Mouse (Mus musculus) midbrain, embryonic 13.5 days (tissue): ENCODE measurements around the gene Foxd2. TPM values are rescaled to one million over a fixed set of nuclear protein-coding genes. Genes with fewer than 3 reads are reported as not detected.

ENCODE experiments used
- ATAC-seq: fragments of 200-750 bp; cut with Nextera tagmentation; 2 replicates; pipeline ENCODE4 v1.8.0; 2017; ENCODE audit warnings: mild to moderate bottlenecking, moderate TSS enrichment, moderate library complexity
- H3K27ac ChIP-seq: fragments of 300-500 bp; sonication (generic); 2 replicates; pipeline ENCODE4 v1.5.1; 2015; ENCODE audit warnings: inconsistent platforms, mild to moderate bottlenecking, moderate library complexity
- H3K27me3 ChIP-seq: fragments of 300-500 bp; sonication (generic); 2 replicates; pipeline ENCODE4 v1.6.1; 2015; ENCODE audit warnings: mild to moderate bottlenecking, inconsistent platforms
- H3K36me3 ChIP-seq: fragments of 300-500 bp; sonication (generic); 2 replicates; pipeline ENCODE4 v1.6.1; 2015; ENCODE audit warnings: mild to moderate bottlenecking, inconsistent platforms
- H3K4me1 ChIP-seq: fragments of 300-500 bp; sonication (generic); replicated peaks from 2 replicates; pipeline ENCODE4 v1.6.1; 2015; ENCODE audit warnings: inconsistent platforms
- H3K4me2 ChIP-seq: fragments of 300-500 bp; sonication (generic); replicated peaks from 2 replicates; pipeline ENCODE4 v1.6.1; 2015; ENCODE audit warnings: moderate library complexity, mild to moderate bottlenecking, inconsistent platforms
- H3K4me3 ChIP-seq: fragments of 300-500 bp; sonication (generic); replicated peaks from 2 replicates; pipeline ENCODE4 v1.5.1; 2015; ENCODE audit warnings: mild to moderate bottlenecking, inconsistent platforms
- H3K9ac ChIP-seq: fragments of 300-500 bp; sonication (generic); replicated peaks from 2 replicates; pipeline ENCODE4 v1.6.1; 2015; ENCODE audit warnings: mild to moderate bottlenecking, inconsistent platforms
- H3K9me3 ChIP-seq: fragments of 300-500 bp; sonication (generic); 2 replicates; pipeline ENCODE4 v1.6.1; 2016; ENCODE audit warnings: mild to moderate bottlenecking, inconsistent platforms
- WGBS: fragments of 180-500 bp; shearing (Covaris S2); methylation state at CpG from one replicate; pipeline ENCODE4 v1.1.7; 2015; 5-methylcytosine and 5-hydroxymethylcytosine counted together
- polyA plus RNA-seq: library from polyadenylated mRNA; unstranded; fragments of >200 nt; fragmentation: Nextera tagmentation; extraction: Ambion mirVana; gene quantifications from 2 replicates; pipeline ENCODE4 v1.2.1, GENCODE M21; 2015

Foxd2 gene
- 0.41 and 0.50 TPM in 2 replicates for polyA plus RNA-seq

GRCm38 (mm10) chr4:114908829-114909601, at the start of gene Foxd2:
Gene Foxd2, minus strand, starts transcription at chr4:114908873.
- H3K27ac ChIP-seq = 0 out of 2 replicates have a peak within 1 kb of the TSS, but pooled peaks have one; percentile 4
- peak within 1 kb of the TSS; percentile 44 for H3K4me3 ChIP-seq
- under 1% methylated on average over 61 of the region's 64 CpGs for WGBS
- H3K36me3 ChIP-seq = no peaks in the 10 kb centered on the region
- H3K4me1 ChIP-seq = peaks cover 25% of the 10 kb centered on the region
- peak within 1 kb of the TSS; percentile 59 for H3K9ac ChIP-seq
- H3K9me3 ChIP-seq = no peaks in the 10 kb centered on the region
- peak; percentile 86 for ATAC-seq
- H3K27me3 ChIP-seq = peaks cover 99% of the 10 kb centered on the region
- peak within 1 kb of the TSS; percentile 69 for H3K4me2 ChIP-seq

DNA sequence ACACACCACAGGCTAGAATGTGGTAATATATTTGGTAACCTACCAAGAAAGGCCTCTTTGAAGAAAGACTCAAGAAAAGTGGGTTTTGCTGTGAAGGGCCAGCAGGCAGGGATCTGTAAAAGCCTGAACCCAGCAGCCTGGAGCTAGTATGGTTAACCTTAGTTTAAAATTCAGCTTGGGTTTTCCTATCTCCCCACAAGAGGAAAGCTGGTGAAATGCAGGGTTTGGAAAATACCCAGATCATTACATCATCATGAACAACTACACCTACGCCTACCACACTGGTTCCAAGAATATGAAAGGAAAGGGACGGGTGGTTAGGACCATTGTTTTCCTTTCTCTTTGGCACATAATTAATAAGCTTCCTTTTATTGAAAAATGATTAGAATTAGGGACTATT, 49.6 kb upstream of the Foxd2 start:
- H3K4me1 ChIP-seq = no peaks in the 10 kb centered on the region
- no peaks in the 10 kb centered on the region for H3K27me3 ChIP-seq
- H3K4me2 ChIP-seq = no peak overlapping the region
- no peak overlapping the region for H3K27ac ChIP-seq
- H3K4me3 ChIP-seq = no peak overlapping the region
- no peak for ATAC-seq
- 91% methylated on average over 2 of the region's 2 CpGs for WGBS
- peaks cover 33% of the 10 kb centered on the region for H3K36me3 ChIP-seq
- H3K9me3 ChIP-seq = no peaks in the 10 kb centered on the region
- H3K9ac ChIP-seq = no peak overlapping the region

GRCm38 (mm10) chr4:114957403-114957802, 48.7 kb upstream of the Foxd2 start:
- ATAC-seq = no peak
- no peak overlapping the region for H3K4me2 ChIP-seq
- no peak overlapping the region for H3K9ac ChIP-seq
- H3K36me3 ChIP-seq = peaks cover 25% of the 10 kb centered on the region
- no peak overlapping the region for H3K4me3 ChIP-seq
- no peaks in the 10 kb centered on the region for H3K27me3 ChIP-seq
- no peaks in the 10 kb centered on the region for H3K9me3 ChIP-seq
- H3K4me1 ChIP-seq = no peaks in the 10 kb centered on the region
- H3K27ac ChIP-seq = no peak overlapping the region

DNA sequence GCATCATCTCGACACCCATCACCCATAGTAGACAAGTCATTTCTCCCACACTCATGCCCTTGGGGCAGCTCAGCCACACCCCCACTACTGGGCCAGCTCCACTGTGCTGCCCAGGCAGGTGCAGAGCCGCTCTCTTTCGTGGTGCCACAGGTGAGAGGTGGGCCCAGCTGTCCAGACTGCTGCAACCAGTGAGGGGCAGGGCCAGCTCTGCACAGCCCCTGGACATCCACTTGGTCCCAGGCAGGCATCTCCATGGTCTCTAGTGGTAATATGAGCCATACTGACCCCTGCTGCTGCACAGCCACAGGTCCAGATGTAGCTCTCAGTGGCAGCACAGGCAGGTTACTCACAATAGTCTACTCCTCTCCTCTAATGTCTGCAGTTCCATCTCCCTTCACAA, 44.5 kb upstream of the Foxd2 start:
- no peaks in the 10 kb centered on the region for H3K36me3 ChIP-seq
- WGBS = 91% methylated on average over 3 of the region's 3 CpGs
- H3K4me2 ChIP-seq = no peak overlapping the region
- H3K27ac ChIP-seq = no peak overlapping the region
- no peak overlapping the region for H3K9ac ChIP-seq
- no peaks in the 10 kb centered on the region for H3K4me1 ChIP-seq
- H3K27me3 ChIP-seq = peaks cover 8% of the 10 kb centered on the region; the same call in 1 of the 2 replicates
- no peaks in the 10 kb centered on the region for H3K9me3 ChIP-seq
- peak; percentile 38; the same call in 1 of the 2 replicates for ATAC-seq
- no peak overlapping the region for H3K4me3 ChIP-seq

DNA sequence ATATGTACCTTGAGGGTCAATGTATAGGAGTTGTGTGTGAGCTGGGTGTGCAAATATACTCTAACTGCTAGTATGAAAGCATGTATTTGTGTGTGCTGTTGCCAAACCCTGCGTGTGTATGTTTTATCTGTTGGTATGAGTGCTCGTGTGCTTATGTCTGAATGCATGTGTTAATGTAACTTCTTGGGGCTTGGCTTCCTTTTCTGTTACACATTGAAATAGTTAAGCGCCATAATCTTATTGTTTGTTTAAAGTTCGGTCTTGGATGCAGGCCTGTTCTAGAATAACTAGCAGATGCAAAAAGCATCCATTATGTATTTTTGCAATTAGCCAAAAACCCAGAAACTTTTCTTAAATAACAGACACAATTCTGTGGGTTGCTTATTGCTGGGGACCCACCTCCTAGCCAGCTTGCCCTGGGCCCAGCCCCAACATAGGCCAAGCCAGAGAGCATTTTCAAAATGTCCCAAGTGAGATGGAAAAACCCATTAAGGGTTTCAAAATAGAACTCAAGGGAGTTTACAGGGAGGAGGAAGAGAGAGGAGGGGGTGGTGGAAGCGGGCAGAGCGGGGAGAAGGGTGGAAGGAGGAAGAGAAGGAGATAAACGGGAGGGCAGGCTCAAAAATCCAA, 39.3 kb upstream of the Foxd2 start:
- Histone ChIP-seq H3K4me3 (no peak overlapping the region), H3K9ac (no peak overlapping the region), H3K36me3 (no peaks in the 10 kb centered on the region), H3K27me3 (peaks cover 23% of the 10 kb centered on the region), H3K4me1 (no peaks in the 10 kb centered on the region), H3K9me3 (no peaks in the 10 kb centered on the region), H3K4me2 (no peak overlapping the region), H3K27ac (no peak overlapping the region)
- ATAC-seq = no peak
- 70% methylated on average over 7 of the region's 7 CpGs for whole genome bisulfite sequencing

DNA sequence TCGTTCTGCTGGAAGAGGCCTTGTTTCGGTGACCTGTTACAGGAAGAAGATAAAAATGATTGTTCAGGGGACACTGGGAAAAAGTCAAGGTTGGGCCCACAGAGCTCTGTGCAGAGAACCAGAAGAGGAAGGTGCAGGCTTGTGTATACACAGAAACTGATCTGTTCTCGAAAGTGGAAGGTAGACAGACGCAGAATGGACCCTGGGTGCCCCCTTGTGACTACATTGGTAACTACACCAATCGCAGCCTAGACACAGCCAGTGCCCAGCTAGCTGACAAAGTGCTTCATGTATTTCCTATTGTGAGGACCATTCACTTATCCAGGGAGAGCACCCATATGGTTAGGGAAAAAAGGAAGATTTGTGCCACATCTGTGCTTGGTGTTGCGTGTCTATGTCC, 38.7 kb upstream of the Foxd2 start:
- no peak overlapping the region for H3K4me2 ChIP-seq
- H3K36me3 ChIP-seq = no peaks in the 10 kb centered on the region
- H3K27ac ChIP-seq = no peak overlapping the region
- H3K4me1 ChIP-seq = no peaks in the 10 kb centered on the region
- H3K9me3 ChIP-seq = no peaks in the 10 kb centered on the region
- H3K9ac ChIP-seq = no peak overlapping the region
- 31% methylated on average over 6 of the region's 6 CpGs for WGBS
- ATAC-seq = peak; percentile 81
- H3K4me3 ChIP-seq = no peak overlapping the region
- H3K27me3 ChIP-seq = peaks cover 23% of the 10 kb centered on the region

DNA sequence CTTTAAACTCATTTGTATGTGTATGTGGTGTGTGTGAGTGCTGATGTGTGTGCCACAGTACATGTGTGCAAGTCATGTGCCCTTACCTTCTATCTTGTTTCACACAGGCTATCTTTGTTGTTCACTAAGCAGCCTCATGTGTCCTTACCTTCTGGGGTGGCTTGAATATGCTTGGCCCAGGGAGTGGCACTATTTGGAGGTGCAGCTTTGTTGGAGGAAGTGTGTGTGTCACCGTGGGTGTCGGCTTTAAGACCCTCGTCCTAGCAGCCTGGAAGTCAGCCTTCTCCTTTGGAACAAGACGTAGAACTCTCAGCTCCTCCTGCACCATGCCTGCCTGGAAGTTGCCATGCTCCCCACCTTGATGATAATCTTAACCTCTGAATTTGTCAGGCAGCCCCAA, 37.7 kb upstream of the Foxd2 start:
- no peak overlapping the region for H3K9ac ChIP-seq
- H3K4me3 ChIP-seq = no peak overlapping the region
- 83% methylated on average over 4 of the region's 4 CpGs for WGBS
- peaks cover 3% of the 10 kb centered on the region; the same call in 1 of the 2 replicates for H3K4me1 ChIP-seq
- H3K36me3 ChIP-seq = no peaks in the 10 kb centered on the region
- peaks cover 23% of the 10 kb centered on the region for H3K27me3 ChIP-seq
- H3K27ac ChIP-seq = no peak overlapping the region
- H3K4me2 ChIP-seq = no peak overlapping the region
- no peaks in the 10 kb centered on the region for H3K9me3 ChIP-seq
- ATAC-seq = peak; percentile 22; the same call in 1 of the 2 replicates

GRCm38 (mm10) chr4:114945021-114945420, 36.3 kb upstream of the Foxd2 start:
- Histone ChIP-seq H3K4me3 (no peak overlapping the region), H3K4me1 (peaks cover 3% of the 10 kb centered on the region; the same call in 1 of the 2 replicates), H3K9ac (0 out of 2 replicates have a peak overlapping the region, but pooled peaks have one; percentile 10), H3K4me2 (no peak overlapping the region), H3K27ac (no peak overlapping the region), H3K9me3 (no peaks in the 10 kb centered on the region), H3K27me3 (peaks cover 23% of the 10 kb centered on the region), H3K36me3 (no peaks in the 10 kb centered on the region)
- ATAC-seq = no peak
- WGBS = 32% methylated on average over 5 of the region's 5 CpGs

- no peak overlapping the region for H3K4me3 ChIP-seq
- H3K36me3 ChIP-seq = no peaks in the 10 kb centered on the region
- no peaks in the 10 kb centered on the region for H3K9me3 ChIP-seq
- no peak overlapping the region for H3K4me2 ChIP-seq
- peaks cover 3% of the 10 kb centered on the region; the same call in 1 of the 2 replicates for H3K4me1 ChIP-seq
- ATAC-seq = no peak
- 51% methylated on average over 8 of the region's 8 CpGs for WGBS
- H3K27ac ChIP-seq = no peak overlapping the region
- H3K27me3 ChIP-seq = peaks cover 19% of the 10 kb centered on the region
- H3K9ac ChIP-seq = no peak overlapping the region
Observed at GRCm38 (mm10) chr4:114942583-114942982, 33.9 kb upstream of the Foxd2 start.

DNA sequence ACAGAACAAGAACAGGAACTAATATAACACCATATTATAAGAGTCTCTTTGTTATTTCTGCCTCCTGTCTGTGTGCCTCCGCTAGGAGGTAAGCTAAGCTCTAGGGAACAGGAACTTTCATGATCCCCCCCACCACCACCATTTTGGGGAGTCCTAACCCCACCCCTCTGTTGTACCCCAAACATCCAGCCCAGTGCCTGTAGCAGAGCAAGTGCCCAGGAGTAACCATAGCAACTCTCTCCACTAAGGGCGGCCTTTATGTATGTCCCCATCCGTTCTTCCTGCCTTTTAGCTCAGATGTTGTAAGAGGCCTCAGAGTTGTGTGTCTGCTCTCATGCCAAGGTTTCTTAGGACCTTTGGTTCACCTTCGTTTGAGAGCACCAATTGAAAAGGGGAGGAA, 33.4 kb upstream of the Foxd2 start:
- Histone ChIP-seq H3K9ac (no peak overlapping the region), H3K4me1 (peaks cover 3% of the 10 kb centered on the region; the same call in 1 of the 2 replicates), H3K9me3 (no peaks in the 10 kb centered on the region), H3K27ac (no peak overlapping the region), H3K27me3 (peaks cover 18% of the 10 kb centered on the region), H3K4me3 (no peak overlapping the region), H3K4me2 (no peak overlapping the region), H3K36me3 (no peaks in the 10 kb centered on the region)
- 40% methylated on average over 4 of the region's 4 CpGs for WGBS
- no peak for ATAC-seq

DNA sequence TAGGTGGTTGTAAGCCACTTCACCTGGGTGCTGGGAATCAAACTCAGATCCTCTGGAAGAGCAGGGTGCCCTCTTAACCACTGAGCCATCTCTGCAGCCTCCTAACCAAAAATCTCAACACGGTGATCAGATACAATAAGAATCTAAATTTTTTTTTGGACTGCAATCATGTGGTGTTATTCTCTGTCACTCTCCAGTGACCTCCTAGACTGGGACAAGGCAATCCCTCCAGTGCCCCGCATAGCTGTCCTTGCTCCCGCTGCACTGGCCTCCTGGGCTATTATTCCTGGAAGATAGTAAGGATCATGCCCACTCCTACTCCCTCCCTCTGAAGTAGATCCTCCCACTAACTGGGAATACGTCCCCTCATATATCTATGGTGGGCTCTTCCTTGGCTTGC, 32.6 kb upstream of the Foxd2 start:
- no peaks in the 10 kb centered on the region for H3K36me3 ChIP-seq
- no peak overlapping the region for H3K4me2 ChIP-seq
- H3K27me3 ChIP-seq = peaks cover 14% of the 10 kb centered on the region
- no peak overlapping the region for H3K9ac ChIP-seq
- H3K4me3 ChIP-seq = no peak overlapping the region
- WGBS = 79% methylated on average over 4 of the region's 4 CpGs
- peaks cover 3% of the 10 kb centered on the region; the same call in 1 of the 2 replicates for H3K4me1 ChIP-seq
- no peak overlapping the region for H3K27ac ChIP-seq
- no peaks in the 10 kb centered on the region for H3K9me3 ChIP-seq
- ATAC-seq = no peak

DNA sequence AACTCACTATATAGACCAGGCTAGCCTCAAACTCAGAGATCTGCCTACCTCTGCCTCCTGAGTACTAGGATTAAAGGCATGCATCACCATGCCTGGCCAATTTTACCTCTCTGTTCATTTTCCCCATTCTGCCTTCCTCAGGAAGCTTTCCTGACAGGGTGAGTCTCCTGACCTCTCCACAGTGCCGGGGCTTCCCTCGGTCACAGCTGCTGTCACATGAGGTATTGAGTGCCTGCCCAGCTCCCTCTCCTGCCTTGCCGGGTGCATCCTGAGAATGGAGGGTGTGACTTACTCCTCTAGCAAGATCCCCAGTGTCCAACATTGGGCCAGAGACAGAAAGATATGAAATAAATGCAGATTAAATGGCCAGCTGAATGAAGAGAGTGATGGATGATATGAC, 29.6 kb upstream of the Foxd2 start:
- ATAC-seq = no peak
- 70% methylated on average over 3 of the region's 3 CpGs for WGBS

More for the DNA sequence above, 29.6 kb upstream of the Foxd2 start:
- Histone ChIP-seq H3K27ac (no peak overlapping the region), H3K4me1 (peaks cover 3% of the 10 kb centered on the region; the same call in 1 of the 2 replicates), H3K4me2 (no peak overlapping the region), H3K36me3 (no peaks in the 10 kb centered on the region), H3K4me3 (no peak overlapping the region), H3K27me3 (peaks cover 5% of the 10 kb centered on the region), H3K9me3 (no peaks in the 10 kb centered on the region), H3K9ac (no peak overlapping the region)
